Mouse (Mus musculus): ENCODE data around the gene Col8a1. TPM values are rescaled to one million over a fixed set of nuclear protein-coding genes. Genes with fewer than 3 reads are reported as not detected.

Col8a1 gene
- polyA plus RNA-seq, 1 experiment = 0.87 TPM

GRCm38 (mm10) chr16:57724978-57725377 lies 29.6 kb downstream of the Col8a1 start:
- DNase-seq = no peak
- Histone ChIP-seq H3K27me3 (ENCODE audit: control insufficient read depth, insufficient read depth, low read length) (no peaks in the 10 kb centered on the region; the same call in 1 of the 2 replicates), H3K27ac (ENCODE audit: insufficient read depth, low read length) (no peak overlapping the region), H3K4me1 (ENCODE audit: control insufficient read depth, insufficient read depth, low read length) (no peaks in the 10 kb centered on the region), H3K4me3 (replicated peaks; ENCODE audit: insufficient read depth, low read depth, low read length) (no peak overlapping the region)
- no peak for TF ChIP-seq POLR2A (IDR thresholded peaks at IDR 0.05; ENCODE audit: borderline replicate concordance, insufficient read depth, low read length)
- 65% methylated on average over 3 of the region's 3 CpGs for WGBS

- no peak overlapping the region for H3K27ac ChIP-seq (ENCODE audit: insufficient read depth, low read length)
- no peak for DNase-seq
- TF ChIP-seq CTCF (IDR thresholded peaks at IDR 0.05; ENCODE audit: borderline replicate concordance, insufficient read depth, low read depth, low read length) = no peak
- TF ChIP-seq POLR2A (IDR thresholded peaks at IDR 0.05; ENCODE audit: borderline replicate concordance, insufficient read depth, low read length) = no peak
- no peaks in the 10 kb centered on the region for H3K27me3 ChIP-seq (ENCODE audit: control insufficient read depth, insufficient read depth, low read length)
- H3K4me3 ChIP-seq (replicated peaks; ENCODE audit: insufficient read depth, low read depth, low read length) = no peak overlapping the region
- WGBS = 25% methylated on average over 2 of the region's 2 CpGs
- H3K4me1 ChIP-seq (ENCODE audit: control insufficient read depth, insufficient read depth, low read length) = no peaks in the 10 kb centered on the region
These were observed 35.6 kb downstream of the Col8a1 start for GRCm38 (mm10) chr16:57718982-57719381.

DNA sequence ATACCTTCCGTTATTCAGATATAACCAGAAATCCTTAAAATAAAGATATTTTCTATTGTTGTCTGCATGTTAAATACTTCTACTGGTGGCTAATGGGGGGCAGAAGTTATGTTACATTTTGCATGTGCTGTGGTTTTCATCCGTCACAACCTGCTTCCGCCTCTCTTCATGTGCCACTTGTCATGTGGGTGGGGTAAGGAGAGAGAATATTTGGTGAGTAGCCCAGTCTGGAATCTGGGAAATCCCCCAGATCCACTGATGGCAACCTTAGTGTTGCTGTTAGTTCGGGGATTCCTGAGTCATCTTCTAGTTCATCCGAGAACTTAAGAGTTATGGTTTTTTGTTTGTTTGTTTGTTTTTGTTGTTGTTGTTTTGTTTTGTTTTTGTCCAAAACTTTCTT lies 55.8 kb downstream of the Col8a1 start:
- no peak for DNase-seq
- no peaks in the 10 kb centered on the region for H3K27me3 ChIP-seq (ENCODE audit: control insufficient read depth, insufficient read depth, low read length)
- 82% methylated on average over 5 of the region's 5 CpGs for WGBS
- no peak overlapping the region for H3K27ac ChIP-seq (ENCODE audit: insufficient read depth, low read length)
- no peaks in the 10 kb centered on the region for H3K4me1 ChIP-seq (ENCODE audit: control insufficient read depth, insufficient read depth, low read length)
- no peak for TF ChIP-seq POLR2A (IDR thresholded peaks at IDR 0.05; ENCODE audit: borderline replicate concordance, insufficient read depth, low read length)
- TF ChIP-seq CTCF (IDR thresholded peaks at IDR 0.05; ENCODE audit: borderline replicate concordance, insufficient read depth, low read depth, low read length) = no peak
- H3K4me3 ChIP-seq (replicated peaks; ENCODE audit: insufficient read depth, low read depth, low read length) = no peak overlapping the region

GRCm38 (mm10) chr16:57694694-57695093 lies 59.8 kb downstream of the Col8a1 start:
- no peaks in the 10 kb centered on the region for H3K27me3 ChIP-seq (ENCODE audit: control insufficient read depth, insufficient read depth, low read length)
- no peaks in the 10 kb centered on the region for H3K4me1 ChIP-seq (ENCODE audit: control insufficient read depth, insufficient read depth, low read length)
- no peak overlapping the region for H3K27ac ChIP-seq (ENCODE audit: insufficient read depth, low read length)
- TF ChIP-seq POLR2A (IDR thresholded peaks at IDR 0.05; ENCODE audit: borderline replicate concordance, insufficient read depth, low read length) (no peak), CTCF (IDR thresholded peaks at IDR 0.05; ENCODE audit: borderline replicate concordance, insufficient read depth, low read depth, low read length) (no peak)
- DNase-seq = no peak
- H3K4me3 ChIP-seq (replicated peaks; ENCODE audit: insufficient read depth, low read depth, low read length) = no peak overlapping the region
- WGBS = 62% methylated on average over 1 of the region's 1 CpGs

DNA sequence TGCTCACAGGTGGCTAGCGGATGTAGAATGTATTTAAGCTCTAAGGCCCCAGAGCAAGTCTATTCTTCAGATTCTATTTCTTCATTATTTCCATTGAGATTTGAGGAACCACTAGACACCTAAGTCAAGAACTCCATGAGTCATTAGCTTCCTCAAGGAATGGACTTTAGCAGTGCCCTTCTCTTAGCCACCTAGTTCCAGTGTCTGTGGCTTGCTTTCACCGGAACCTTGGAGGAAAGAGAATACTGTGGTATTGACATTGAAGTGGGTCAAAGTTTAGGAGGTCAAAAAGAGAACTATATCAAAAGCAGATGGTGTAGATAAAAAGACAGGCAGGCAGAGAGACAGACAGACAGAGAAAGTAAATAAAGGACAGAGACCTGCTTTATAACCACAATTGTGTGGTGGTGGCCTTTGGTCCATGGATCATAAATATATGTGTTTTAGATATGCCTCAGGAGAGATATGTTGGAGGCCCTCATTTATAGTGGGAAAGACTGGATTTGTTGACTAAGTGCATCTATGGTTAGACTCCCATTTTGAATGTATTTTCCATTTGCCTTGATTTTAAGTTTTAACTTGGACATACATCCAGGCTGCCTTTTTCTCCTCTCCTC lies 60.5 kb downstream of the Col8a1 start:
- DNase-seq = no peak
- no peaks in the 10 kb centered on the region for H3K27me3 ChIP-seq (ENCODE audit: control insufficient read depth, insufficient read depth, low read length)

GRCm38 (mm10) chr16:57685790-57686399 lies 68.6 kb downstream of the Col8a1 start:
- Histone ChIP-seq H3K4me1 (ENCODE audit: control insufficient read depth, insufficient read depth, low read length) (no peaks in the 10 kb centered on the region), H3K27me3 (ENCODE audit: control insufficient read depth, insufficient read depth, low read length) (no peaks in the 10 kb centered on the region), H3K4me3 (replicated peaks; ENCODE audit: insufficient read depth, low read depth, low read length) (no peak overlapping the region), H3K27ac (ENCODE audit: insufficient read depth, low read length) (no peak overlapping the region)
- TF ChIP-seq CTCF (IDR thresholded peaks at IDR 0.05; ENCODE audit: borderline replicate concordance, insufficient read depth, low read depth, low read length) = no peak
- TF ChIP-seq POLR2A (IDR thresholded peaks at IDR 0.05; ENCODE audit: borderline replicate concordance, insufficient read depth, low read length) = no peak
- DNase-seq = no peak
- WGBS = 70% methylated on average over 5 of the region's 5 CpGs

More for the DNA sequence above, 60.5 kb downstream of the Col8a1 start:
- Histone ChIP-seq H3K4me3 (replicated peaks; ENCODE audit: insufficient read depth, low read depth, low read length) (no peak overlapping the region), H3K27ac (ENCODE audit: insufficient read depth, low read length) (no peak overlapping the region), H3K4me1 (ENCODE audit: control insufficient read depth, insufficient read depth, low read length) (no peaks in the 10 kb centered on the region)
- no peak for TF ChIP-seq CTCF (IDR thresholded peaks at IDR 0.05; ENCODE audit: borderline replicate concordance, insufficient read depth, low read depth, low read length)
- no peak for TF ChIP-seq POLR2A (IDR thresholded peaks at IDR 0.05; ENCODE audit: borderline replicate concordance, insufficient read depth, low read length)
- WGBS = 86% methylated on average over 2 of the region's 2 CpGs

DNA sequence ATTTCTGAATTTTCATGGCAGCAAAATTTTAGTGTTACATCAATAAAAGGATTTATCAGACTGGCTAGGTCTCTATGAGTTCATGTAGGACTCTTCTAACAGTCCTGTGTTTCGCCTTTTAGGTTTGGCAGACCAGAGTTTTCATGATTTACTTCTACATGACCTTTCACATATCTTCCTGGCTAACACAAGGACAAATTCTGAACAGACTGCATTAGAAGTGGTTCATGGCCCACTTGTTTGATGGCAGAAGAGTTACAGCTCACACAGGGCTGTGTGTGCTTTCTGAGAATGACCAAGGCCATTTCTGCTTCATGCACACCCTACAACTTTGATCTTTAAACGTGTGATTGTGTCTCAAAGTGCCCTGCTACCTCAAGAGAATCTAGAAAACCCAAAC lies 82.3 kb downstream of the Col8a1 start:
- TF ChIP-seq POLR2A (IDR thresholded peaks at IDR 0.05; ENCODE audit: borderline replicate concordance, insufficient read depth, low read length) (no peak), CTCF (IDR thresholded peaks at IDR 0.05; ENCODE audit: borderline replicate concordance, insufficient read depth, low read depth, low read length) (no peak)
- H3K4me3 ChIP-seq (replicated peaks; ENCODE audit: insufficient read depth, low read depth, low read length) = no peak overlapping the region
- DNase-seq = no peak
- no peak overlapping the region for H3K27ac ChIP-seq (ENCODE audit: insufficient read depth, low read length)
- no peaks in the 10 kb centered on the region for H3K4me1 ChIP-seq (ENCODE audit: control insufficient read depth, insufficient read depth, low read length)
- H3K27me3 ChIP-seq (ENCODE audit: control insufficient read depth, insufficient read depth, low read length) = no peaks in the 10 kb centered on the region
- WGBS = 52% methylated on average over 2 of the region's 2 CpGs

DNA sequence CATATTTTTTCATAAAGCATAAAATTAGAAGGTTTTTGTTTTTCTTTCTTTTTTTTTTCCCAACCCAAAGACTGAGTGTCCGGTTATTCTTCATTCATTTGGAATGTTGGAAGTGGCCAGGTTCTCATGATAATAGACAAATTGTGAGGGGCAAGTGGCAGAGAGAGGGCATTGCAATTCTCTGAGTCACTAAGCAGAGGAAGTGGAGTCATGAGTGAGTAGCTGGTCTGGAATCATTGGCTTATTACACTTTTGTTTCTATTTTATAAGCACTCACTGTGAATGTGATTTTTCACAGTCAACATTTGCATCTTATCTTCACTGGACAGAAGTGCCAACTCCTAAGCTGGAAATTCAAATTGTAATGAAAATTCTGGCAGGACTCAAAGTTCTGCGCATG lies 82.9 kb downstream of the Col8a1 start:
- no peaks in the 10 kb centered on the region for H3K27me3 ChIP-seq (ENCODE audit: control insufficient read depth, insufficient read depth, low read length)
- TF ChIP-seq CTCF (IDR thresholded peaks at IDR 0.05; ENCODE audit: borderline replicate concordance, insufficient read depth, low read depth, low read length) = no peak
- TF ChIP-seq POLR2A (IDR thresholded peaks at IDR 0.05; ENCODE audit: borderline replicate concordance, insufficient read depth, low read length) = no peak

More for the DNA sequence above, 82.9 kb downstream of the Col8a1 start:
- Histone ChIP-seq H3K4me1 (ENCODE audit: control insufficient read depth, insufficient read depth, low read length) (no peaks in the 10 kb centered on the region), H3K27ac (ENCODE audit: insufficient read depth, low read length) (no peak overlapping the region), H3K4me3 (replicated peaks; ENCODE audit: insufficient read depth, low read depth, low read length) (no peak overlapping the region)
- WGBS = 46% methylated on average over 2 of the region's 2 CpGs
- no peak for DNase-seq
